Mouse (Mus musculus): ENCODE results near the gene Myo15b. TPM values are rescaled to one million over a fixed set of nuclear protein-coding genes. Genes with fewer than 3 reads are reported as not detected.

Gene Myo15b
- polyA plus RNA-seq, 1 experiment: 1.1 TPM

GRCm38 (mm10) chr11:115884361-115884760 lies 26.2 kb downstream of the Myo15b start:
- Histone ChIP-seq H3K4me3 (ENCODE audit: insufficient read depth, low read length) (no peak overlapping the region), H3K4me1 (ENCODE audit: control insufficient read depth, insufficient read depth, low read length) (no peaks in the 10 kb centered on the region), H3K27ac (ENCODE audit: insufficient read depth, low read length) (no peak overlapping the region)
- TF ChIP-seq POLR2A (IDR thresholded peaks at IDR 0.05; ENCODE audit: extremely low read depth, insufficient read depth, low read length) (no peak), CTCF (IDR thresholded peaks at IDR 0.05; ENCODE audit: extremely low read depth, insufficient read depth, low read length) (no peak)

DNA sequence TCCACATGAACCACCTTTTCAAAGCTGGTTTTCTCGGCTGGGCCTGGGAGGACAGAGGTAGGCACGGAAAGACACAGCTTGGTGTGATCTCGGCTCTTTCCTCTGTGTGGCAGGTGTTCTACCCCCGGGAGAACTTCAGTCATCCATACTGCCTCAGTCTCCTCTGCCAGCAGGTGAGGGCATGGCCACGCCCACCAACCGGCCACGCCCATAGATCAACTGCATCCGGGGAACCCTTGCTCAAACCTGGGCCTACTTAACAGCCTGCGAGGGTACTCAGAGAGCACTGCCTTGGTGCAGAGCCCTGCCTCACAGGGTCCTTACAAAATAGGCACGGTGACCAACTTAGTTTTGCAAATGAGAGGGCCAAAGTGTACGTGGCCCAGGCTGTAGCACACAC lies 27.1 kb downstream of the Myo15b start:
- H3K27ac ChIP-seq (ENCODE audit: insufficient read depth, low read length): no peak overlapping the region
- H3K4me1 ChIP-seq (ENCODE audit: control insufficient read depth, insufficient read depth, low read length): no peaks in the 10 kb centered on the region
- TF ChIP-seq CTCF (IDR thresholded peaks at IDR 0.05; ENCODE audit: extremely low read depth, insufficient read depth, low read length) (no peak), POLR2A (IDR thresholded peaks at IDR 0.05; ENCODE audit: extremely low read depth, insufficient read depth, low read length) (no peak)
- no peak overlapping the region for H3K4me3 ChIP-seq (ENCODE audit: insufficient read depth, low read length)

DNA sequence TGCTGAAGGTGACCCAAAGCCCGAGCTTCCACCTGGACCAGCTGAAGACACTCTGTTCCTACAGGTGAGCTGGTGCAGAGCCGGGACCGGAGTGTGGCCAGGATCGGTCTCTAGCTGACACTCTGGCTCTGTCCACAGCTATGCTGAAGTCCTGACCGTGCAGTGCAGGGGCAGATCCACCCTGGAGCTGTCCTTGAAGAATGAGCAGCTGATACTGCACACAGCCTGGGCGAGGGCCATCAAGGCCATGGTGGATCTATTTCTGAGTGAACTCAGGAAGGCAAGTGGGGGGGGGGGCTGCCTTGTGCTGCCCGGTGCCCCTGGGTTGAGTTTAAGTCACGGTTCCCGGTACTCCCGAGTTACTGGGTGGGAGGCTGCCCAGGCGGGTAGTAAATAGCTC lies 28.2 kb downstream of the Myo15b start:
- Histone ChIP-seq H3K4me3 (ENCODE audit: insufficient read depth, low read length) (no peak overlapping the region), H3K27ac (ENCODE audit: insufficient read depth, low read length) (no peak overlapping the region), H3K4me1 (ENCODE audit: control insufficient read depth, insufficient read depth, low read length) (no peaks in the 10 kb centered on the region)
- no peak for TF ChIP-seq POLR2A (IDR thresholded peaks at IDR 0.05; ENCODE audit: extremely low read depth, insufficient read depth, low read length)
- TF ChIP-seq CTCF (IDR thresholded peaks at IDR 0.05; ENCODE audit: extremely low read depth, insufficient read depth, low read length): no peak

DNA sequence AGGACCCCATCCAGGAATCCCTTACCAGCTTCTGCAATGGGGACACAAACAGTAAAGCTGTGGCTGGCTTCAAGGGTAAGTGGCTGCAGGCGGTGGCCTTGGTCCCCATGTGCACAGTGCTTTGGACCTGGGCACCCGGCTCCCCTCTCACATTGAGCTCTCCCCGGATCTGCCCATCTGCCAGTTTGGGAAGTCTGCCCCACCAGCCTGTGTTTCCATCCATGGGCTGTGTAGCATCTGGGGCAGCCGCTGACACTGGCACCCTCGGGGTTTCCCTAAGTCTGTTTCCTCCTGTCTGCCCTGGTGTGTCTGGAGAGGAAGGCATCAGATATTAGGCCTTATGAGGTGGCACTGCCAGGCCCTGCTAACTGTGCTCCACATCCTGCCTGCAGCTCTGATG lies 29.8 kb downstream of the Myo15b start:
- TF ChIP-seq CTCF (IDR thresholded peaks at IDR 0.05; ENCODE audit: extremely low read depth, insufficient read depth, low read length) (no peak), POLR2A (IDR thresholded peaks at IDR 0.05; ENCODE audit: extremely low read depth, insufficient read depth, low read length) (no peak)
- H3K4me1 ChIP-seq (ENCODE audit: control insufficient read depth, insufficient read depth, low read length): no peaks in the 10 kb centered on the region
- no peak overlapping the region for H3K4me3 ChIP-seq (ENCODE audit: insufficient read depth, low read length)
- no peak overlapping the region for H3K27ac ChIP-seq (ENCODE audit: insufficient read depth, low read length)

DNA sequence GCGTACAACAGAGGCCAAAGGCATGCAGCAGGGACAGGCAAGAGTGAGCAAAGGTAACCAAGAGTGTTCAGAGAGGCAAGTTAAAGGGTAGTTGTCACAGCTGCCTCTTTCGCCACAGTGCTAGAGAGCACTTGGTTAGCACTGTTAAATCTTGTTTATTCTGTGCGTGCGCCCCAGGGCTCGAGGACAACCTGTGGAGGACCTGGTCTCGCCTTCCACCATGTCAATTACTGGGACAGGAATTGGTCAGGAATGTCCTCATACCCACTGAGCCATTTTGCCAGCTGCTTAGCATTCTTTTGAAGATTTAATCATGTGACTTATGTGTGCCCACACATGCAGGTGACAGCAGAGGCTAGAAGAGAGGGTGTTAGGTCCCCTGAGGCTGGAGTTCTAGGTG lies 31.0 kb downstream of the Myo15b start:
- Histone ChIP-seq H3K4me3 (ENCODE audit: insufficient read depth, low read length) (no peak overlapping the region), H3K4me1 (ENCODE audit: control insufficient read depth, insufficient read depth, low read length) (no peaks in the 10 kb centered on the region), H3K27ac (ENCODE audit: insufficient read depth, low read length) (no peak overlapping the region)
- no peak for TF ChIP-seq POLR2A (IDR thresholded peaks at IDR 0.05; ENCODE audit: extremely low read depth, insufficient read depth, low read length)
- no peak for TF ChIP-seq CTCF (IDR thresholded peaks at IDR 0.05; ENCODE audit: extremely low read depth, insufficient read depth, low read length)

DNA sequence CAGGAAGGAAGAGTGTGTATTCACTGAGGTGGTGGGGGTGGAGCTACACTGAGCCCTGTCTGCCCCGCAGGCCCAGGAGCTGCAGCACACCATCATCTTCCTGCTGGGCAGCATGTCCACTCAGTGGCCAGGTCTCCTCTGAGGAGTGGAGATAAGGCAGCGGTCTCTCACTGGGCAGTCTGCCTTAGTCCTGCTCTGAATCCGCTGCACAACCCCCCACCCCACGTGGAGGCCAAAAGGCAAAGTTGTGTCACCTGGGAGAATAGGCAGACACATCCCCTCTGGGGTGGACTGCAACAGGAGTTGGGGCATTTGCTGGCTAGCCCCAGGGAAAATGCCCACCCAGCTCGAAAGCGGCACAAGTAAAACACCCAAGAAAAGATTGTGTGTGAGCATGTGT lies 34.0 kb downstream of the Myo15b start:
- TF ChIP-seq POLR2A (IDR thresholded peaks at IDR 0.05; ENCODE audit: extremely low read depth, insufficient read depth, low read length) (no peak), CTCF (IDR thresholded peaks at IDR 0.05; ENCODE audit: extremely low read depth, insufficient read depth, low read length) (no peak)
- no peak overlapping the region for H3K27ac ChIP-seq (ENCODE audit: insufficient read depth, low read length)
- H3K4me1 ChIP-seq (ENCODE audit: control insufficient read depth, insufficient read depth, low read length): no peaks in the 10 kb centered on the region
- no peak overlapping the region for H3K4me3 ChIP-seq (ENCODE audit: insufficient read depth, low read length)

DNA sequence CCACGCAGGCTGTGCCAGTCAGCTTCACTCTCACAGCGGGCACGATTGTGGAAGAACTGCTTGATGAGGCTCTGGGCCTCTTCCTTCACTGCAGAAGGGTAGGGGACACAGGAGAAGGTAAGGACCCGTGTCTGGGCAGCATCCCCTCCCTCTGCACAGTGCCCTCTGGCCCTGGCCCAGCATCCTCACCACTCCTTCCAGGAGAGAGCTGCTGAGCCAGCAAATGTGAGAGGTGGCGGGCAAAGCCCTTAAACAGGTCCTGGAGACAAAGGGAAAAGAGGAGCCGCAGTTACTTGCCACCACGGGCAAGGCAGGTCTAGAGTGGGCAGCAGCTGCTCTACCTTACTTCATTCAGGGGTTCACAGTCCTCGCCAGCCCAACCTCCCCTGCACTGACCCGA lies 34.9 kb downstream of the Myo15b start:
- H3K4me3 ChIP-seq (ENCODE audit: insufficient read depth, low read length): no peak overlapping the region
- no peaks in the 10 kb centered on the region for H3K4me1 ChIP-seq (ENCODE audit: control insufficient read depth, insufficient read depth, low read length)
- H3K27ac ChIP-seq (ENCODE audit: insufficient read depth, low read length): no peak overlapping the region
- TF ChIP-seq POLR2A (IDR thresholded peaks at IDR 0.05; ENCODE audit: extremely low read depth, insufficient read depth, low read length) (no peak), CTCF (IDR thresholded peaks at IDR 0.05; ENCODE audit: extremely low read depth, insufficient read depth, low read length) (no peak)

GRCm38 (mm10) chr11:115894755-115895520 lies 36.7 kb downstream of the Myo15b start:
- H3K4me3 ChIP-seq (ENCODE audit: insufficient read depth, low read length): no peak overlapping the region
- no peaks in the 10 kb centered on the region for H3K4me1 ChIP-seq (ENCODE audit: control insufficient read depth, insufficient read depth, low read length)
- no peak overlapping the region for H3K27ac ChIP-seq (ENCODE audit: insufficient read depth, low read length)
- TF ChIP-seq CTCF (IDR thresholded peaks at IDR 0.05; ENCODE audit: extremely low read depth, insufficient read depth, low read length) (0 out of 2 replicates have a peak, but pooled peaks have one; percentile 20), POLR2A (IDR thresholded peaks at IDR 0.05; ENCODE audit: extremely low read depth, insufficient read depth, low read length) (no peak)

DNA sequence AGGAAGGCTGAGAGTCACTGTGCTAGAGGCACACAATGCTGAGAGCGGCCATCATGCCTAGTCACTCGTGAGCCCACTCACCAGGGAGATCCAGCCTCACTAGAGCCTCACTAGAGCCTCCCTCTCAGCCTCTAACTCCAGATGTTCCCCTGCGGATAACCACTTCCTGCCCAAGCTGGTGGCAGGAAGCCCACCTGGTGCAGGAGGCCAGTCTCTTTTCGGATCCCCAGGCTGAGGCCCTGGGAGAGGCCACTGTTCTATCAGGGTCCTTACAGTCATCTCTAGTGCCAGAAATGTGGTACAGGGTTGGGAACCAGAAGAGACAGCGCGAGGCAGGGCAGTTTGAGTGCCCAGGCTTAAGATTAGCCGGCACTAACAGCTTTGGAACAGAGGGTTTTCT lies 40.2 kb downstream of the Myo15b start:
- Histone ChIP-seq H3K27ac (ENCODE audit: insufficient read depth, low read length) (no peak overlapping the region), H3K4me3 (ENCODE audit: insufficient read depth, low read length) (no peak overlapping the region), H3K4me1 (ENCODE audit: control insufficient read depth, insufficient read depth, low read length) (no peaks in the 10 kb centered on the region)
- no peak for TF ChIP-seq CTCF (IDR thresholded peaks at IDR 0.05; ENCODE audit: extremely low read depth, insufficient read depth, low read length)

DNA sequence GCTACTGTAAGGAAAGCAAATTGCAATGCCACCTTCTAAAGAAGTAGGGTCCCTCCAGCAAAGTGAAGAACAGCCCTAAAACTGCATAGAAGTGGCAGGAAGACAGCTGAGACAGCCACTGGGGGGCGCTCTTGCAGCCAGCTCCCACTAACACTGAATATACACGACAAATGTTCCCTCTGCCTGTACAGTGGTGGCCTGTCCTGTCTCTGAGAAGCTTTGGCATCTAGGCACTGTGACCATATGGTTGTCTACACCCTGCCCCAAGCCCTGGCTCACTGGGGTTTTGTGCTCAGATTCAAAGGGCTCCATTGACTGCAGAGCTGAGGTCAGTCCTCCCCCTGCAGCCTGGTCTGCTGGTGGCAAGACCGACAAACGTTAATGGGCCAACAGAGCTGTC lies 40.7 kb downstream of the Myo15b start:
- no peaks in the 10 kb centered on the region for H3K4me1 ChIP-seq (ENCODE audit: control insufficient read depth, insufficient read depth, low read length)
- H3K4me3 ChIP-seq (ENCODE audit: insufficient read depth, low read length): no peak overlapping the region
- H3K27ac ChIP-seq (ENCODE audit: insufficient read depth, low read length): no peak overlapping the region
- TF ChIP-seq CTCF (IDR thresholded peaks at IDR 0.05; ENCODE audit: extremely low read depth, insufficient read depth, low read length) (peak; percentile 52), POLR2A (IDR thresholded peaks at IDR 0.05; ENCODE audit: extremely low read depth, insufficient read depth, low read length) (no peak)

All from cortical plate, adult 2 months (tissue).